Mouse (Mus musculus): ENCODE measurements around the gene Mgst3.

- TF ChIP-seq POLR2A (IDR thresholded peaks at IDR 0.05; ENCODE audit: low read depth, low read length) (no peak), MAX (IDR thresholded peaks at IDR 0.05; ENCODE audit: low read length) (no peak), EP300 (IDR thresholded peaks at IDR 0.05; ENCODE audit: low read length) (no peak), CTCF (conservative IDR thresholded peaks at IDR 0.05 in 1 of 2, IDR thresholded peaks at IDR 0.05 in 1 of 2; ENCODE audit: low read depth in 2 of 2, low read length in 2 of 2) (no peak), SIN3A (IDR thresholded peaks at IDR 0.05; ENCODE audit: low read length) (no peak), MAZ (IDR thresholded peaks at IDR 0.05; ENCODE audit: low read depth, low read length) (no peak), ETS1 (conservative IDR thresholded peaks at IDR 0.05; ENCODE audit: low read depth, low read length) (no peak), ZC3H11A (IDR thresholded peaks at IDR 0.05; ENCODE audit: low read depth, low read length) (no peak), CHD2 (IDR thresholded peaks at IDR 0.05; ENCODE audit: low read length) (no peak), GABPA (IDR thresholded peaks at IDR 0.05; ENCODE audit: insufficient replicate concordance, low read depth, low read length) (no peak), PAX5 (IDR thresholded peaks at IDR 0.05; ENCODE audit: low read length) (no peak)
Observed at GRCm38 (mm10) chr1:167405237-167405636, 11.6 kb upstream of the Mgst3 start.

Data from CH12.LX (cell line).